Mouse (Mus musculus): ENCODE data around the gene Scd1.

The Scd1 gene

DNA sequence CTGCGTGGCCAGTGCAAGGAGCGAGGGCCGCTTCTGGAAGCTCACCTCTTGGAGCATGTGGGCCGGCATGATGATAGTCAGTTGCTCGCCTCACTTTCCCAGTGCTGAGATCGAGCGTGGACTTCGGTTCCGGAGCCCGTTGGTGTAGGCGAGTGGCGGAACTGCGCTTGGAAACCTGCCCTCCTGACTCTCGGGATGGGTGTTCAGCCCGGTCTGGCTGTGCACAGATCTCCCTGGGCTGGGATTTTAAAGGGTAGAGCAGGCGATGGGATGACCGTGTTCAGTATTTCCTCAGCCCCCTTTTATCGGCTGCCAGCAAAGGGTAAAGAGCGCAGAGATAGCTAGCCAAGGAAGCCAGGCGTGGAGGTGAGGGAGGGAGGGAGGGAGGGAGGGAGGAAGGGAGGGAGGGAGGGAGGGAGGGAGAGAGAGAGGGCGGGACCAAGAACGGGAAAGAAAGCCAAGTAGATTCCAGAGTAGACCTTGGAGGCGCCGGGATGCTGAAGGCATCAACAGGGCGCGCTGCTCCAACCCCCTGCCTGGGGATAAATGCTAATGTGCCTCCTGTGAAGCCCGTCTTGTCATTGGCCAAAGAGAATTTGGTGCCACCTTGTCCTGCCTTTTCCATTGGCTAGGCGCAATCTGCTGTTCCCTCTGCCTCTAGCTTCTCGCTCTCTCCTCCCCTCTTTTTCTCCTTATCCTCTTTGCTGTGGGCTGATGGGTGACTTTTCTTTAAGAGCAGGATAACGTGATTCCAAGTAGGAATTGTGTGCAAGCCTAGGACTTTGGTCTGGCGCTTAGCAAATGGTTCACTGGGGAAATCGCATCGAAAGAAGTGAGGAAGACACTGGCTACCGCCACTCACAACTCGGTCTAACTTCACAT lies at the start of gene Scd1:
Gene Scd1 (minus strand): TSS at position 539 of the 882 bp plus-strand sequence.
- in situ Hi-C loops (cut with MboI, MseI) = no loop called here

DNA sequence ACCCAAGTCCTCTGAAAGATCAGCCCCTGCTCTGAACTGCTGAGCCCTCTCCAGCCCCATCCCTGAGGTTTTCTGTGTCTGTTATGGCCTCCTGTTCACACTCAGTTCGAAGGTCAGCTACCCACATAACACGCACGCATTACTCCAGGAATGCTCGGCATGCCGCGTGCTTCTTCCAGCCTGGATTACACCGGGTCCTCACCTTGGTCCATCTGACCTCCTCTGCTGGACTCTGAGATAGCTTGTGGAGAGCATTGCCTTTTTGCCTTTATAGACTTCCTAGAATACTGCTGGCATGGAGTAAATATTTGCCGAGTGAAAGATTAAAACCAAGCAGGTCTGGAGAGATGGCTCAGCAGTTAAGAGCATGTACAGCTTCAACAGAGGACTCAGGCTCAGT lies 47.7 kb upstream of the Scd1 start:
- in situ Hi-C loops (cut with MboI, MseI) = no loop called here

DNA sequence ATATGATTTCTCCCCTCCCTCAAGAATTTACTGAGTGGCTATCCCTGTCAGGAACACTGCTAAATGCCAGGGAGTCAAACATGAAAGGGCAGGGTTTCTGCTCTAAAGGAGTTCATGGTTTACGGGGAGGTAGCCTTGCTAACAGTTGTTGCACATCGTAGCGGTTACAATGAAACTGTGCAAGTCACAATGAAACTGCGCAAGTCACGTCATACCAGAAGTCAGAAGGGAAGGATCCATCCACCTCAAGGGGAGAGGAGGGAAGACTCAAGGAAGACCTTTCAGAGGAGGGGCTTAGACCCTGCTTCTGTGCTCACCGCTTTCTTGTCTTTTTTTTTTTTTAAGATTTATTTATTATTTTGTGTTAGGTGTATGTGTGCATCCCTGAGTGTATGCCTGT lies 47.2 kb upstream of the Scd1 start:
- in situ Hi-C loops (cut with MboI, MseI) = no loop called here

DNA sequence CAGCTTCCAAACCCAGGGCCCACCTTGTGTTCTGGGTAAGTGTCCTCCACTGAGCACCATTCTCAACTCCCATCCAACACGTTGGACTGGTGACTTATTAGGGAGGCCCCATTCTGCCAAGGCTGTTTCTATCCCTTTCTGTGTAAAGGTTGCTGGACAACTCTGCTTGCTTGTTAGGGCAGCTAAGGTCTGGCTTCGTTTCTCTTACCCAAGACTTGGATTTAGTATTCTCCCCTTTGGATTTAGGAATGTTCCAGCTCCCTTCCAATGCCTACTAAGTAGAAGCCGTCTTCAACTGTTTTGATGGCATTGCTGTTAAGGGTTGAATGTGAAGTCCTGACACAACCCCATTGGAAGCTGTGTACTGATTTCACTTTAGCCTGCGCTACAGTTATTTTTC lies 40.2 kb upstream of the Scd1 start:
- in situ Hi-C loops (cut with MboI, MseI) = no loop called here

DNA sequence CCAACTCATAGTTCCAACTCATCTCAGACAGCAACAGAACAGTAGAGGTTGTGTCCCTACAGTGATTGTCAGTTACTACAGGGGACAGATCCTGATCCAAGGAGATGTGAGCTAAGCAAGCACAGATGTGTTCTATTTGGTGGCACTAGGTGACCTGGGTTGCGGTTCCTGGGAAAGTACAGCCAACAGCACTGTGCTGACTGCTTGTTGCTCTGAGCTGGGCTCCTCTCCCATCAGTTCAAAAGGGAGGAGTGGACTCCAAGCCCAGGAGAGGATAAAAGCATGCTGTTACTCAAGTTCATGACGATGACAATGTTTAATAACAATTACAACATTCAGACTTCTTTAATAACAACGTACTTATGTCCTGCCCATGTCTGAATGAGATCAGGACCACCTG lies 38.1 kb upstream of the Scd1 start:
- in situ Hi-C loops (cut with MboI, MseI) = no loop called here

DNA sequence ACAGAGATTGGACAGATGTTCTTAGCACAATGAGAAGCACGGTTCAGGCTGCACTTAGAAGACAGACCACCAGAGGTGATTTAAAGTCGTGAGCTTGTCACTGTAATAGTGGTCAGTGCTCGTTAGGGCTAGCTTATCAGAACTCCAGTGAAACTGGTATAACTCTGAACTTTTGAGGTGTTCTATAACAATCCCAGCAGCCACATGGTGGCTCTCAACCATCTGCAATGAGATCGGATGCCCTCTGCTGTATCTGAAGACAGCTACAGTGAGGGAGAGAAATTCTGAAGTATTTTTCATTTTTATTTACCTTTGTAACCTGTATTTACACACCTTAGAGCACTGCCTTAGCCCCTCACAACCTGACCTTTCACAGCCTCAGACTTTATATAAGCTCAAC lies 31.6 kb upstream of the Scd1 start:
- in situ Hi-C loops (cut with MboI, MseI) = no loop called here

DNA sequence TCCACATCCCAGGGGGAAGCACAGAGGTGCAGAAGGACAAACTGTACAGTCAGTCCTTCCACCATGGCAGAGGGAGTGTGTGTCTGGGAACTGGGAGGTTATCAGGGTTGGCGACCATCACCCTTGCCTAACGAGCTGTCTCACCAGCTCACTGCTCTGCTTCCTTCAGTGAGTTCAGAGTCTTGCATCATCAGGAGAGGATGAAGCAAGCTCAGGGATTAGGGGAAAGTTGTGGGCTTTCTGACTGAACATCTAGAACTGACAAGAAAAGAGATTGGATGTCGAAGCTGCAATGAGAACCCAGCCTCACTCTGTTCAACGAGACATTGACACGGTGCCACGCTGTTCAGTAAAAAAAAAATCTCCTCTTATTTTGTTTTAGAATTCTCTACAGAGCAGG lies 30.3 kb upstream of the Scd1 start:
- in situ Hi-C loops (cut with MboI, MseI) = no loop called here

DNA sequence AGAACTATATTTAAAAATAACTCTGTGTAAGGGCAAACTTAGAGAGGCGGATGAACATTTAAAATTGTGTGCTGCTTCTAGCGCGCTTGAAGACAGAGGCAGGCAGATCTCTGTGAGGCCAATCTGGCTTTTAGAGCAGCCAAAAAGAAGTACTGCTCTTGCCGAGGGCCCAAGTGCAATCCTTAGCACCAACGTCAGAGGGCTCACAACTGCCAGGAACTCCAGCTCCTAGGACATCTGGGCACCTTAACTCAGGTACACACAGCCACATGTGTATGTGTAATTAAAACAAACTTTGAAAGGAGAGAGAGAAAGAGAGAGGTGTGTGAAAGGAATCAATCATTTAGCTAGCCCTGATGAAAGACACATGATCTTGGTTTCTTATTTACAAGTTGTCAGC lies 24.4 kb upstream of the Scd1 start:
- in situ Hi-C loops (cut with MboI, MseI) = no loop called here

DNA sequence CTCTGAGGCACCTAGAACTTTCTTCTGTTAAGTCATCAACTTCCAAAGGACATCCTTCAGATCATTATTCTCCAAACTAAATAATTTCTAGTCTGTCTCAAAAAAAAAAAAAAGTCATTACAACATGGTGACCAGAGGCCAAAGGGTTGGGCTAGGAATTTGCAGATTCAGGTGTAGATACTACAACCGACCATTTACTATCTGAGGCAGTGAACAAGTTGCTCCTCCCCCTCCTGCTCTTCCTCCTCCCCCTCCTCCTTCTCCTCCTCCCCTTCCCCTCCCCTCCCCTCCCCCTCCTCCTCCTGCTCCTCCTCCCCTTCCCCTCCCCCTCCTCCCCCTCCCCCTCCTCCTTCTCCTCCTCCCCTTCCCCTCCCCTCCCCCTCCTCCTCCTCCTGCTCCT lies 20.0 kb upstream of the Scd1 start:
- in situ Hi-C loops (cut with MboI, MseI) = no loop called here

DNA sequence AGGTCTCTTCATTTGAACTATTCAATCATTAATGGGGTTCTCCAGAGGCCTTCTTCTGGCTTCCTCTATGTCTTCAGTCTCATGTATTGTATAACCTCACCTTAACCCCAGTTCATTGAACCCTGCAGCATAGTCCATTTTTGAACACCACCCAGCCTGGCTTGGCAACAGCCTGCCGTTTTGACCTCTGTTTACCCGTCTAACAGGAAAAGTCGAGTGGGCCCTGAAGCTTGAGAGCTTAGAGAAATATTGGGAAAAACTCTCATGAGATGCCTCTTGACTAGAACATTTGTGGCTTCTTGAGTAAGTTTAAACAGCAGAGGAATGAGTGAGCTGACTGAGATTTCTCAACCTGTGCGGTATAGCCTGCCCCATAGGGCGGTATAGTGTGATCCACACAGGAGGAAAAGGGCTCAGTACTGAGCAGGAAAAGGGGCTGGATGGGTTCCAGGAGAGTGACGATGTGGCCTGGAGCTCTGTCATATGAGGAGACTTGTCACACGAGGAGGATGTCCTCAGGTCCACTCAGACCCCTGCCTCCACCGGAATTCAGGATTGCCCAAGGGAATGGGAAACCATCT lies 14.5 kb upstream of the Scd1 start:
- in situ Hi-C loops (cut with MboI, MseI) = loop anchor here (5.0 kb wide), 1 partner anchor 230 kb away; the partner anchor contains the start of gene Pkd2l1

DNA sequence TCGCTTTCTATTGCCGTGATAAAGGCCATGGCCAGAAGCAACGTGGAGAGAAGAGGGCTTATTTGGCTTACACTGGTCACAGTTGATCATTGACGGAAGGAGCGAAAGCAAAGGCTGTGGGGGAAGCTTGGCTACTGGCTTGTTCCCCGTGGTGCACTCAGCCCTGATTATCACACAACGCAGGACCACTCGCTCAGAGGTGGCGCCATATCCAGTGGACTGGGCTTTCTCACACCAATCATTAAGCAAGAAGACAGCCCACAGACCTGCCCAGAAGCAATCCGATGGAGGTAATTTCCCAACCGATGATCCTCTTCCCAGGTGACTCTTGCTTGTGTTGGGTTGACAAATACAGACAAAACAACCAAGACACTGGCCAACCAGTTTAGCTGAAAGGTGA lies 11.9 kb upstream of the Scd1 start:
- in situ Hi-C loops (cut with MboI, MseI) = loop anchor here (5.0 kb wide), 1 partner anchor 47 kb away; no protein-coding TSS in a partner anchor

DNA sequence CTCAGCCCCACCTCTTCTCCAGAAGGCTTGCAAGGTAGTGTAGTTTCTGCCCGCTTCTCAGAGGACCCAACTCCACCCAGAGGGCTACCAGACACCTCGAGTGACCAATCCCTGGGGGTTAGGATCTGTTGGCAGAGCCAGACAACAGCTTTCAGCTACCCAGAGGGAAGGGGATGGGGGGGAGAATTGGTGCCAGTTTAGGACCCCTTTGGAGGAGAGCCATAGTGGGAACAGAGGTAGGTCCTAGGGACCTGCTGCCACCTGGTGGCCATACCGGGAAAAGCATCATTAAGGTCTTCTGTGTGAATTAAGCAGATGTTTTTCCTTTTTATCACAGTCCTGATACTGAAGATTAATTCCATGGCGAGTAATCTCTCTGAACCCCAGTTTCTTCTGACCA lies 11.3 kb upstream of the Scd1 start:
- in situ Hi-C loops (cut with MboI, MseI) = loop anchor here (5.0 kb wide), 1 partner anchor 47 kb away; no protein-coding TSS in a partner anchor

DNA sequence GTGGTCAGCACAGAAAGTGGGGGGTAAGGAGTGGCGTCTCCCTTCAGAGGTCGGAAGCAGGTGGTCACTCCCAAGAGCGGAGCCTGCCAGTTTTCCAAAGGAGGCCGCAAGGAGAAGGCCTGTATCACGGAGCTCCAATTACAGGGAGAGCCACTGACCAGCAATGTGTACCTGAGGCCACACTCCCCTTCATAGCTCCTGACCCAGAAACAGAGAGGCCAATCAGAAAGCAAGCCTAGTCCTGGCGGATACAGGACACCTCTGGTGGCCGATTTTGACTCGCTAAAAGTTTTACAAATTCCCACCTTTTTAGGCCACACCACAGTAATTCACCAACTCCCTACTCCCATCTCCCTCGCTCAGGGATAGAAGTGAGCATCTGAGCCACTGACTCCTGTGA lies 10.9 kb upstream of the Scd1 start:
- in situ Hi-C loops (cut with MboI, MseI) = loop anchor here (5.0 kb wide), 1 partner anchor 46 kb away; no protein-coding TSS in a partner anchor

DNA sequence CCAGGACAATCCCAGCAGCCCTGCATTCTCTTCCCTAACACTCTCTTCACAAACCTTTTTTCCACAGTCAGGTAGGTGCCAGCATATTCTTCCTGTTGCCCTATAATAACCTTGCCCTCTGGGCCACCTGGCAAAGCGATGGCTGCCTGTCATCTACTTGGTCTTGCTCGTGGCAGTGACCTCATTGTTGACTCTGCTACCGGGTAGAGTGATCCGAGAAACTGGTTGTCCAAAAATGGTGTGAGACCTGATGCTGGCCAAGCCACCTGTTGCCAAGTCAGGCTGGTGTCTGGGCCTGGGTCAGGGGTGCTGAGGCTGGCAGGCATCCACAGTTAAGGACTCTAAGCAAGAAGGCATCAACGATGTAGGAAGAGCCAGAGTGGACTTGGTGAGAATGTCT lies 10.4 kb upstream of the Scd1 start:
- in situ Hi-C loops (cut with MboI, MseI) = loop anchor here (5.0 kb wide), 1 partner anchor 46 kb away; no protein-coding TSS in a partner anchor

DNA sequence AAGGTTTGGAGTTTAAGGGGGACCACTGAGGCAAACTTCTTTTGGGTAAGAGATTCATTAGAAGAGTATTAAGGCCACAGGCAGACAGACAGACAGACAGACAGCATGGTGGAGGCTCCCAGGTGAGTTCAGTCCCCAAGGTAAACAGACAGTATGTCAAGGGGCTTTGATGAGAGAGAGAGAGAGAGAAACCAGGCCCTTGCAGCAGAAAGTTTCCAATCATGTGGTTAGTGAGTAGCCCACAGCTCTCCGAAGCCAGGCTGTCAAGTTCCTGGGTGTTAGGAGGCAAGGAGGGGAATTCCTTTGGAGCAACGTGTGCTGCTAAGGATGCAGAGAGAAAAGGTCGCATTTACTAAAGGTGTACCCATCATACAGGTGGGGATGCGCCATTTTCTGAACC lies 9.8 kb upstream of the Scd1 start:
- in situ Hi-C loops (cut with MboI, MseI) = loop anchor here (5.0 kb wide), 1 partner anchor 45 kb away; no protein-coding TSS in a partner anchor

DNA sequence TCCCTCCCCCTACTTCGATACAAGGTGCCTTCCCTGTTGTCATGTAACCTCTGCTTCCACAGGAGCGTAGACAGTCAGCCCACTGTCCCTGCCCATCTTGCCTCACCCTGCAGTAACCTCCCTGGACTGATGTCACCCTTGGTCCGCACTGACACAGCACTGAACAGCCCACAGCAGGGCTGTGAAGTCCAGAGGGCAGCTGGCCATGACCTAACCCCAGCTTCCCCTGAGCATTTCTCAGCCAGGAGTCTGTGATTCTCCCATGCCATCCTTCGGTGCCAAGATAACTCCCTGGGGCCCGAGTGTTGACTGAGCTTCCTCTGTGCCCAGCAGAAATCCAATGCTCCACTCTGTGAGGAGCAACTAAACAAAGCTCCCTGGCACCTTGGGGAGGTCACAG lies 8.6 kb upstream of the Scd1 start:
- in situ Hi-C loops (cut with MboI, MseI) = loop anchor here (5.0 kb wide), 1 partner anchor 44 kb away; no protein-coding TSS in a partner anchor

DNA sequence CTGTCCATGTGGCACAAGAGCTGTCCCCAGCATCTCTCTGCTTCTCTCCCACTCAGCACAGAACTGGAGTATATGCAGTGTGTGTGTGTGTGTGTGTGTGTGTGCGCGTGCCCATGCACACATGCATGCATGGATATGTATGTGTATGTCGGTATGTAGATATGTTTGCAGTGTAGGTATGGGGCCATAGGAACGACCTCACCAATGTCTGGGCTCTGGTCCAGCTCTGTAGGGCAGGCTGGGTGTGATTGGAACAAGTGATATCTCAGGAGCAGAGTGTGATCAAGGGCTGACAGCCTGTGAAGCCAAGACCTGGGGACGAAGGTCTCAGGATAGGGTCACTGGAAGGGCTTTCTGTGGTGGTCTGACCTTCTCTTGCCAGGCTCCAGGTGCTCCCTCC lies 7.8 kb upstream of the Scd1 start:
- in situ Hi-C loops (cut with MboI, MseI) = loop anchor here (5.0 kb wide), 1 partner anchor 43 kb away; no protein-coding TSS in a partner anchor

DNA sequence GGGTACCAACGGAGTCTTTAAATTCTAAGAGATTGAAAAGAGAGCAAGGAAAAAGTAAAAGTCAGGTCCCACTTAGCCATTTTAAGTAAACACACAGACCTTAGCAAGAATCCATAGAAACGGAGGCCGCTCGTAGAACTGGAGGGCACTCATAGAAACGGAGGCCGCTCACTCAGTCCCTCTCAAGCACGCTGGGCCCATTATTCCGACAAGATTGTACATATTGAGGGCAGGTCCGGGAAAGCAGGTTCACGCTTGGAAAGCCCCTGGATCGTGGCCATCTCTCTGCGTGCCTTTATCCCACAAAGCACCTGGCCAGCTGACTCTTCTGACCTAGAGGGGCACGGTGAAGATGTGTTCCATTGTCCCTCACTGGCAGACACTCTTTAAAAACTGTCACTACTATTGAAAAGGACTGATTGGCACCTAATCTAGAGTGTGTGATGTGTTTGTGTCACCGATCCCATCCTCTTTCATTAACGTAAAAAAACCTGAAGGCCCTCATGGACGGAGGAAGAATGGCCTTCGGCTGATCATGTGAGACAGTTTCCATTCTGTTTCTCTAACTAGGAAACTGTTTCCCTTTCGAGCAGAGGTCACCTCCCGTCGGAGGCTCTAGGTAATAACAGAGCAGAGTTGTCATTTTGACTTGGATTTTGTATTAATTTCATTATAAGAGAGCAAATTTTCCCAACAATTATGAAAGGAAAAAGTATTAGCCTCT lies 2.8 kb upstream of the Scd1 start:
- in situ Hi-C loops (cut with MboI, MseI) = no loop called here

DNA sequence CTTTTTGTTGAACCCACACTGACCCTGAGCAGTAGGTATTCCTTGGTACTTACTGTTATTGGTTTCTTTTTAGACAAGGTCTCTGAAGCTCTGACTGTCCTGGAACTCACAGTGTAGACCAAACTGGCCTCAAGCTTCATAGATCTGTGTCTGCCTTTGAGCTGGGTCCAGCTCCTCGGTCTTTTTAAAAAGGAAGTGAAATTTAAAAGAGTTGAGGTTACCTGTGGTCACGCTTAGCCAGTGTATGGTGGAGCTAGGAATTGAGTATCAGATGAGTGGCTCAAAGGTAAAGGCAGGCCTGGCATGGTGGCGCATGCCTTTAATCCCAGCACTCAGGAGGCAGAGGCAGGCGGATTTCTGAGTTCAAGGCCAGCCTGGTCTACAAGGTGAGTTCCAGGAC lies 916 bp upstream of the Scd1 start:
- in situ Hi-C loops (cut with MboI, MseI) = no loop called here

DNA sequence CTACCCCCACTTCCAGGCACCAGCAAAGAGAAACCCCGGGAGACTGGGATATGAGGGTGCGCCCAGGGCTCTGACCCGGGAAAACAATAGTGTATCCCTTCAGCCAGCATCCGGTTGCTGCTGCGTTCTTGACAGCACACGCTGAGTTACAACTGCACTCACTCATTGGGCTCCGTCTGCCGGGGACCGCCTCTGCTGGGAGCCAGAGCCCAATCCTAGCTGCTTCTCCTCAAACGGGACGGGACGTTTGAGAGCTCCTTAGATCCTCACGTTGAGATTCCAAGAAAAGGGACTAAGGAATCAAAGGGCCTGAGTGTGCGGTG lies 505 bp upstream of the Scd1 start:
- in situ Hi-C loops (cut with MboI, MseI) = no loop called here

DNA sequence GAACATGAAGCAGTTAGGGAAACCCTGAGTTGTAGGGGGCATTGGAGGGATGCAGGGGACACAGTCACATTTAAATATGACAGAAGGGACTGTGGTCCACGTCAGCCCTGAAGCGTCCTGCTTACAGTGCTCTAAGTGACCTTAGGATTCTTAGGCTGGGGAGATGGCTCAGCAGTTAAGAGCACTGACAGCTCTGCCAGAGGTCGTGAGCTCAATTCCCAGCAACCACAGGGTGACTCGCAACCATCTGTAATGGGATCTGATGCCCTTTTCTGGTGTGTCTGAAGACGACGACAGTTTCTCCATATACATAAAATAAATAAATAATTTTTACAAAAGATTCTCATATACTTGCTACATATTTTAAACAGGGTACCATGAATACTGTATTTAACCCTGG lies 4.1 kb downstream of the Scd1 start:
- in situ Hi-C loops (cut with MboI, MseI) = no loop called here

DNA sequence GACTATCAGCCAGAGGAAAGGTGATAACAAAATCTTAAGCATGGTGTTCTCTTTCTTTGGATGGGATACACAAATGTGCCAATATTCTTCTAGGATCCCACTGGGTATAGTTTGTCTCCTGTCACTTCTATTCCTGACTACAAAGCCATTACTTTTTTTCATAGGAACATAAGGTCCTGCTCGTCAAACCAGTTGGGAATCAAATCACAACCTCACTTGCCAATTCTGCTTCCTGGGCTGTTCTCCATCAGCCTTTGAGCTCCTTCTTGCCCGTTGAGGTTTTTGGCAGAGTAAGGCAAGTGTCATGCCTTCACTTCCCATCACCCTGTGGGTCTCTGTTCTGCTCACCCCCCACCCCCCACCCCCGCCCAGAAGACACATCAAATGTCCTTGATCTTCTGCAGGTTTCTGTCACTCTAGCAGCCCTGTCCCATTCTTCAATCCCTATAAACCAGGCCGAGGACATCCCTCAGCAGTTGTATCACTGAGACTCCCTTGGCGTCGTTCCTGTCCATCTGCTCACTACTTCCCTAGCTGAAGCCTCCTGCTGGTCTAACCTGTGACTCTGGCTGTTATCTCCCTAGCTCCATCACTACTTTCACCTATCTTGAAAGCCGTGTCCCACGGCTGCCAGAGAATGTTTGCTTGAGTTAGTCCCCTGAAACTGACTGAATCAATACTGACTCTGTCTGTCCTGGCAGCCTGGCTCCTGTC lies 7.0 kb downstream of the Scd1 start:
- in situ Hi-C loops (cut with MboI, MseI) = no loop called here
